Comparison of ENCODE assay signal across 8 mouse cellular contexts in genomic region chr8:118850381-118850780, GRCm38 (mm10).
DNase-seq lines count a peak whose midpoint lies in the region; ATAC-seq lines count a peak whose summit lies in the region.

No protein-coding gene starts in this region.

- no peak for ATAC-seq in liver, embryonic 12.5 days
- ATAC-seq in forebrain, embryonic 16.5 days, result peak; percentile 50; the same call in 1 of the 2 replicates
- 0 out of 2 replicates have a peak, but pooled peaks have one; percentile 24 for ATAC-seq in hindbrain, embryonic 13.5 days (ENCODE audit: low FRiP score)
- ATAC-seq in neural tube, embryonic 14.5 days (ENCODE audit: low read depth), result peak; percentile 61; the same call in 1 of the 2 replicates

- H3K27ac ChIP-seq in liver, embryonic 12.5 days, result no peak overlapping the region
- H3K27ac ChIP-seq in forebrain, embryonic 16.5 days (ENCODE audit: low read length), result no peak overlapping the region
- no peak overlapping the region for H3K27ac ChIP-seq in hindbrain, embryonic 13.5 days
- H3K27ac ChIP-seq in neural tube, embryonic 14.5 days (ENCODE audit: low read depth, low read length), result no peak overlapping the region

- intact Hi-C loops in left cerebral cortex, postnatal 14 days (cut with DNase I), result no loop called here

- no peaks in the 10 kb centered on the region for H3K4me1 ChIP-seq in liver, embryonic 12.5 days
- no peaks in the 10 kb centered on the region; the same call in 1 of the 2 replicates for H3K4me1 ChIP-seq in forebrain, embryonic 16.5 days (replicated peaks; ENCODE audit: control insufficient read depth, insufficient read depth, low read length)
- H3K4me1 ChIP-seq in hindbrain, embryonic 13.5 days (replicated peaks), result peaks cover 14% of the 10 kb centered on the region
- H3K4me1 ChIP-seq in neural tube, embryonic 14.5 days (ENCODE audit: control insufficient read depth, insufficient read depth, low read length), result no peaks in the 10 kb centered on the region

- no peak overlapping the region for H3K4me3 ChIP-seq in liver, embryonic 12.5 days
- H3K4me3 ChIP-seq in forebrain, embryonic 16.5 days (replicated peaks; ENCODE audit: low read length), result no peak overlapping the region
- H3K4me3 ChIP-seq in hindbrain, embryonic 13.5 days, result no peak overlapping the region
- H3K4me3 ChIP-seq in neural tube, embryonic 14.5 days (ENCODE audit: low read depth, low read length), result no peak overlapping the region

- DNase-seq in liver, result peak; percentile 54
- DNase-seq in c-Kit-positive CD71-negative TER-119-negative erythroid progenitor cells, embryonic 14.5 days (ENCODE audit: low read depth), result peak; percentile 20
- peak; percentile 77 to 80 for DNase-seq in left cerebral cortex, postnatal 14 days (ENCODE audit: low spot score in 2 of 2)
- DNase-seq in thymus, postnatal 4 days, result peak; percentile 78

- no peak overlapping the region for H3K4me2 ChIP-seq in liver, embryonic 12.5 days
- H3K4me2 ChIP-seq in forebrain, embryonic 16.5 days (ENCODE audit: low read length), result no peak overlapping the region
- no peak overlapping the region for H3K4me2 ChIP-seq in hindbrain, embryonic 13.5 days
- H3K4me2 ChIP-seq in neural tube, embryonic 14.5 days (ENCODE audit: low read depth, low read length), result no peak overlapping the region

- no peak overlapping the region for H3K9ac ChIP-seq in liver, embryonic 12.5 days
- no peak overlapping the region for H3K9ac ChIP-seq in forebrain, embryonic 16.5 days (replicated peaks; ENCODE audit: low read depth, low read length)
- no peak overlapping the region for H3K9ac ChIP-seq in hindbrain, embryonic 13.5 days
- no peak overlapping the region for H3K9ac ChIP-seq in neural tube, embryonic 14.5 days (replicated peaks; ENCODE audit: low read depth, low read length)

- no peaks in the 10 kb centered on the region for H3K36me3 ChIP-seq in liver, embryonic 12.5 days
- no peaks in the 10 kb centered on the region for H3K36me3 ChIP-seq in forebrain, embryonic 16.5 days (ENCODE audit: control insufficient read depth, insufficient read depth)
- no peaks in the 10 kb centered on the region for H3K36me3 ChIP-seq in hindbrain, embryonic 13.5 days
- H3K36me3 ChIP-seq in neural tube, embryonic 14.5 days (ENCODE audit: control insufficient read depth, insufficient read depth, low read length), result no peaks in the 10 kb centered on the region

- WGBS in liver, embryonic 12.5 days (ENCODE audit: insufficient replicate concordance), result 17% methylated on average over 6 of the region's 6 CpGs
- 28% methylated on average over 6 of the region's 6 CpGs for WGBS in forebrain, embryonic 16.5 days
- WGBS in hindbrain, embryonic 13.5 days, result 23% methylated on average over 6 of the region's 6 CpGs
- WGBS in neural tube, embryonic 14.5 days, result 20% methylated on average over 6 of the region's 6 CpGs

- H3K27me3 ChIP-seq in liver, embryonic 12.5 days (replicated peaks), result no peaks in the 10 kb centered on the region
- H3K27me3 ChIP-seq in forebrain, embryonic 16.5 days (replicated peaks; ENCODE audit: control insufficient read depth, insufficient read depth, low read length), result no peaks in the 10 kb centered on the region
- 0 out of 2 replicates have a peak, but pooled peaks cover 5% of the 10 kb centered on the region for H3K27me3 ChIP-seq in hindbrain, embryonic 13.5 days
- no peaks in the 10 kb centered on the region for H3K27me3 ChIP-seq in neural tube, embryonic 14.5 days (ENCODE audit: control insufficient read depth, insufficient read depth, low read length)

- no peaks in the 10 kb centered on the region for H3K9me3 ChIP-seq in liver, embryonic 12.5 days (replicated peaks)
- no peaks in the 10 kb centered on the region for H3K9me3 ChIP-seq in forebrain, embryonic 16.5 days (ENCODE audit: control insufficient read depth, low read length)
- H3K9me3 ChIP-seq in hindbrain, embryonic 13.5 days, result no peaks in the 10 kb centered on the region
- H3K9me3 ChIP-seq in neural tube, embryonic 14.5 days (ENCODE audit: control insufficient read depth, low read length), result no peaks in the 10 kb centered on the region

Comparison
In these comparisons a context has a peak if more than half of its experiments do, and no peak if none do; other contexts are left out.
1. DNase-seq: peak in every context shown above with its lines; median percentile 78 in left cerebral cortex, postnatal 14 days; 78 in thymus, postnatal 4 days; 54 in liver; 20 in c-Kit-positive CD71-negative TER-119-negative erythroid progenitor cells, embryonic 14.5 days.